Mouse (Mus musculus) forebrain, embryonic 15.5 days (tissue): Measurements from ENCODE around the gene Rcn3. TPM values are rescaled to one million over a fixed set of nuclear protein-coding genes. Genes with fewer than 3 reads are reported as not detected.

Source experiments
- ATAC-seq: fragments of 200-750 bp; cut with Nextera tagmentation; replicated peaks from 2 replicates; pipeline ENCODE4 v1.8.0; 2017; ENCODE audit warnings: mild to moderate bottlenecking, moderate TSS enrichment, moderate library complexity
- H3K27ac ChIP-seq: fragments of 300-500 bp; sonication (generic); replicated peaks from 2 replicates; pipeline ENCODE4 v1.5.1; 2015; ENCODE audit warnings: mild to moderate bottlenecking, inconsistent platforms
- H3K27me3 ChIP-seq: fragments of 300-500 bp; sonication (generic); 2 replicates; pipeline ENCODE4 v1.6.1; 2015; ENCODE audit warnings: inconsistent platforms
- H3K36me3 ChIP-seq: fragments of 300-500 bp; sonication (generic); 2 replicates; pipeline ENCODE4 v1.6.1; 2015; ENCODE audit warnings: mild to moderate bottlenecking, inconsistent platforms
- H3K4me1 ChIP-seq: fragments of 300-500 bp; sonication (generic); 2 replicates; pipeline ENCODE4 v1.6.1; 2015; ENCODE audit warnings: inconsistent platforms
- H3K4me2 ChIP-seq: fragments of 300-500 bp; sonication (generic); replicated peaks from 2 replicates; pipeline ENCODE4 v1.6.1; 2015; ENCODE audit warnings: mild to moderate bottlenecking, inconsistent platforms
- H3K4me3 ChIP-seq: fragments of 300-500 bp; sonication (generic); 2 replicates; pipeline ENCODE4 v1.5.1; 2015; ENCODE audit warnings: mild to moderate bottlenecking, inconsistent platforms
- H3K9ac ChIP-seq: fragments of 300-500 bp; sonication (generic); replicated peaks from 2 replicates; pipeline ENCODE4 v1.6.1; 2015; ENCODE audit warnings: mild to moderate bottlenecking, inconsistent platforms
- H3K9me3 ChIP-seq: fragments of 300-500 bp; sonication (generic); 2 replicates; pipeline ENCODE4 v1.6.1; 2016; ENCODE audit warnings: inconsistent platforms
- WGBS: fragments of 180-500 bp; shearing (Covaris S2); methylation state at CpG from one replicate; pipeline ENCODE4 v1.1.7; 2015; ENCODE audit warnings: mixed read lengths; 5-methylcytosine and 5-hydroxymethylcytosine counted together
- polyA plus RNA-seq: library from polyadenylated mRNA; unstranded; fragments of >200 nt; fragmentation: Nextera tagmentation; extraction: Ambion mirVana; gene quantifications from 2 replicates; pipeline ENCODE4 v1.2.1, GENCODE M21; 2015

Rcn3 gene
- polyA plus RNA-seq, 1 experiment from 2014 or later = 49.6 TPM

- H3K4me2 ChIP-seq = no peak overlapping the region
- H3K27me3 ChIP-seq = no peaks in the 10 kb centered on the region
- ATAC-seq = no peak
- 90% methylated on average over 6 of the region's 6 CpGs for WGBS
- no peak overlapping the region for H3K27ac ChIP-seq
- no peak overlapping the region for H3K4me3 ChIP-seq
- no peaks in the 10 kb centered on the region for H3K9me3 ChIP-seq
- H3K36me3 ChIP-seq = no peaks in the 10 kb centered on the region
- no peak overlapping the region for H3K9ac ChIP-seq
- peaks cover 34% of the 10 kb centered on the region for H3K4me1 ChIP-seq
Observed at GRCm38 (mm10) chr7:45060632-45061122, 31.3 kb downstream of the Rcn3 start.

- Histone ChIP-seq H3K27ac (peak overlapping the region; percentile 71), H3K27me3 (no peaks in the 10 kb centered on the region), H3K4me2 (no peak overlapping the region), H3K4me1 (peaks cover 34% of the 10 kb centered on the region), H3K9me3 (no peaks in the 10 kb centered on the region), H3K9ac (0 out of 2 replicates have a peak overlapping the region, but pooled peaks have one; percentile 15), H3K4me3 (no peak overlapping the region), H3K36me3 (no peaks in the 10 kb centered on the region)
- ATAC-seq = no peak
- WGBS = 78% methylated on average over 10 of the region's 10 CpGs
Observed at GRCm38 (mm10) chr7:45058607-45059571, 33.1 kb downstream of the Rcn3 start.

GRCm38 (mm10) chr7:45056972-45057348 is 35.1 kb downstream of the Rcn3 start:
- ATAC-seq = no peak
- Histone ChIP-seq H3K4me1 (peaks cover 30% of the 10 kb centered on the region), H3K4me3 (no peak overlapping the region), H3K9ac (no peak overlapping the region), H3K4me2 (no peak overlapping the region), H3K9me3 (no peaks in the 10 kb centered on the region), H3K27me3 (no peaks in the 10 kb centered on the region), H3K36me3 (no peaks in the 10 kb centered on the region), H3K27ac (no peak overlapping the region)

GRCm38 (mm10) chr7:45056329-45056971 is 35.6 kb downstream of the Rcn3 start:
- H3K4me3 ChIP-seq = no peak overlapping the region
- H3K36me3 ChIP-seq = no peaks in the 10 kb centered on the region
- H3K4me1 ChIP-seq = peaks cover 30% of the 10 kb centered on the region
- 67% methylated on average over 14 of the region's 14 CpGs for WGBS
- no peaks in the 10 kb centered on the region for H3K9me3 ChIP-seq
- ATAC-seq = no peak
- no peak overlapping the region for H3K4me2 ChIP-seq
- H3K9ac ChIP-seq = no peak overlapping the region
- H3K27me3 ChIP-seq = no peaks in the 10 kb centered on the region
- H3K27ac ChIP-seq = no peak overlapping the region

GRCm38 (mm10) chr7:45053931-45054510 is 38.0 kb downstream of the Rcn3 start:
- Histone ChIP-seq H3K27me3 (no peaks in the 10 kb centered on the region), H3K4me2 (peak overlapping the region; percentile 94), H3K36me3 (peaks cover 14% of the 10 kb centered on the region), H3K4me1 (peaks cover 34% of the 10 kb centered on the region), H3K9me3 (no peaks in the 10 kb centered on the region), H3K9ac (peak overlapping the region; percentile 92), H3K4me3 (peak overlapping the region; percentile 86), H3K27ac (peak overlapping the region; percentile 100)
- ATAC-seq = peak; percentile 92
- under 1% methylated on average over 33 of the region's 33 CpGs for WGBS

GRCm38 (mm10) chr7:45053117-45053930 is 38.7 kb downstream of the Rcn3 start:
- ATAC-seq = peak; percentile 62
- no peaks in the 10 kb centered on the region for H3K9me3 ChIP-seq
- no peaks in the 10 kb centered on the region for H3K27me3 ChIP-seq
- peaks cover 30% of the 10 kb centered on the region for H3K4me1 ChIP-seq
- peak overlapping the region; percentile 86 for H3K4me3 ChIP-seq
- peak overlapping the region; percentile 94 for H3K4me2 ChIP-seq
- H3K36me3 ChIP-seq = peaks cover 21% of the 10 kb centered on the region
- WGBS = under 1% methylated on average over 46 of the region's 59 CpGs
- peak overlapping the region; percentile 92 for H3K9ac ChIP-seq
- peak overlapping the region; percentile 100 for H3K27ac ChIP-seq

- H3K9ac ChIP-seq = peak within 1 kb of the TSS; percentile 92
- H3K9me3 ChIP-seq = no peaks in the 10 kb centered on the region
- peak within 1 kb of the TSS; percentile 100 for H3K27ac ChIP-seq
- peaks cover 26% of the 10 kb centered on the region for H3K36me3 ChIP-seq
- no peaks in the 10 kb centered on the region for H3K27me3 ChIP-seq
- H3K4me2 ChIP-seq = peak within 1 kb of the TSS; percentile 94
- 0% methylated on average over 9 of the region's 18 CpGs for WGBS
- H3K4me1 ChIP-seq = peaks cover 30% of the 10 kb centered on the region
- ATAC-seq = no peak
- H3K4me3 ChIP-seq = peak within 1 kb of the TSS; percentile 86
Observed at GRCm38 (mm10) chr7:45052862-45053116, 39.2 kb downstream of the Rcn3 start, which contains the start of gene Prr12. TSS of gene Prr12 (minus strand) at chr7:45052881.

- ATAC-seq = no peak
- Histone ChIP-seq H3K4me2 (peak overlapping the region; percentile 94), H3K9me3 (no peaks in the 10 kb centered on the region), H3K27me3 (no peaks in the 10 kb centered on the region), H3K4me1 (peaks cover 30% of the 10 kb centered on the region), H3K9ac (peak overlapping the region; percentile 92), H3K27ac (peak overlapping the region; percentile 100), H3K36me3 (peaks cover 31% of the 10 kb centered on the region), H3K4me3 (peak overlapping the region; percentile 86)
- WGBS = under 1% methylated on average over 38 of the region's 38 CpGs
Observed at GRCm38 (mm10) chr7:45052181-45052861, 39.7 kb downstream of the Rcn3 start.

- ATAC-seq = no peak
Observed at GRCm38 (mm10) chr7:45051601-45051974, 40.4 kb downstream of the Rcn3 start.

GRCm38 (mm10) chr7:45050945-45051600 is 40.9 kb downstream of the Rcn3 start:
- no peaks in the 10 kb centered on the region for H3K9me3 ChIP-seq
- H3K4me3 ChIP-seq = peak overlapping the region; percentile 86
- peak overlapping the region; percentile 92 for H3K9ac ChIP-seq
- H3K36me3 ChIP-seq = peaks cover 43% of the 10 kb centered on the region
- peak overlapping the region; percentile 100 for H3K27ac ChIP-seq
- ATAC-seq = peak; percentile 51
- no peaks in the 10 kb centered on the region for H3K27me3 ChIP-seq
- H3K4me1 ChIP-seq = peaks cover 30% of the 10 kb centered on the region
- WGBS = 2% methylated on average over 16 of the region's 16 CpGs
- H3K4me2 ChIP-seq = peak overlapping the region; percentile 94

More at GRCm38 (mm10) chr7:45051601-45051974, 40.4 kb downstream of the Rcn3 start:
- Histone ChIP-seq H3K4me2 (peak overlapping the region; percentile 94), H3K4me3 (peak overlapping the region; percentile 86), H3K27me3 (no peaks in the 10 kb centered on the region), H3K36me3 (peaks cover 38% of the 10 kb centered on the region), H3K27ac (peak overlapping the region; percentile 100), H3K9ac (peak overlapping the region; percentile 92), H3K4me1 (peaks cover 30% of the 10 kb centered on the region), H3K9me3 (no peaks in the 10 kb centered on the region)
- 1% methylated on average over 13 of the region's 13 CpGs for WGBS
